Mouse (Mus musculus) heart, embryonic 16.5 days (tissue): ENCODE data around the gene Dnajc7. TPM values are rescaled to one million over a fixed set of nuclear protein-coding genes. Genes with fewer than 3 reads are reported as not detected.

Experiments used
- ATAC-seq: fragments of 200-750 bp; cut with Nextera tagmentation; replicated peaks from 2 replicates; pipeline ENCODE4 v1.8.0; 2017; ENCODE audit warnings: moderate number of reproducible peaks; ENCODE audit not compliant: insufficient read depth, low FRiP score; ENCODE audit errors: extremely low read depth
- H3K27ac ChIP-seq: fragments of 300-500 bp; sonication (generic); 2 replicates; pipeline ENCODE4 v1.5.1; 2014; ENCODE audit warnings: mild to moderate bottlenecking, low read length, control low read depth, moderate library complexity
- H3K27me3 ChIP-seq: fragments of 300-500 bp; sonication (generic); 2 replicates; pipeline ENCODE4 v1.6.1; 2014; ENCODE audit warnings: low read length, mixed read lengths; ENCODE audit not compliant: control insufficient read depth, insufficient read depth
- H3K36me3 ChIP-seq: fragments of 300-500 bp; sonication (generic); 2 replicates; pipeline ENCODE4 v1.6.1; 2014; ENCODE audit not compliant: control insufficient read depth, insufficient read depth
- H3K4me1 ChIP-seq: fragments of 300-500 bp; sonication (generic); 2 replicates; pipeline ENCODE4 v1.6.1; 2014; ENCODE audit warnings: low read length, mixed read lengths; ENCODE audit not compliant: control insufficient read depth, insufficient read depth
- H3K4me2 ChIP-seq: fragments of 300-500 bp; sonication (generic); 2 replicates; pipeline ENCODE4 v1.6.1; 2014; ENCODE audit warnings: low read depth, mild to moderate bottlenecking, control low read depth, low read length
- H3K4me3 ChIP-seq: fragments of 300-500 bp; sonication (generic); 2 replicates; pipeline ENCODE4 v1.5.1; 2014; ENCODE audit warnings: mild to moderate bottlenecking, control low read depth, low read length
- H3K9ac ChIP-seq: fragments of 300-500 bp; sonication (generic); 2 replicates; pipeline ENCODE4 v1.6.1; 2014; ENCODE audit warnings: low read length, control low read depth
- H3K9me3 ChIP-seq: fragments of 300-500 bp; sonication (generic); replicated peaks from 2 replicates; pipeline ENCODE4 v1.6.1; 2016; ENCODE audit warnings: low read length; ENCODE audit not compliant: control insufficient read depth
- WGBS: fragments of 180-500 bp; shearing (Covaris S2); extraction: QIAGEN DNeasy Blood & Tissue Kit; methylation state at CpG from one replicate; pipeline ENCODE4 v1.1.7; 2014; 5-methylcytosine and 5-hydroxymethylcytosine counted together
- polyA plus RNA-seq: library from polyadenylated mRNA; unstranded; fragments of >200 nt; fragmentation: Nextera tagmentation; extraction: Ambion mirVana; gene quantifications from 2 replicates; pipeline ENCODE4 v1.2.1, GENCODE M21; 2015

The Dnajc7 gene
- polyA plus RNA-seq, 1 experiment from 2014 or later: 228 TPM

DNA sequence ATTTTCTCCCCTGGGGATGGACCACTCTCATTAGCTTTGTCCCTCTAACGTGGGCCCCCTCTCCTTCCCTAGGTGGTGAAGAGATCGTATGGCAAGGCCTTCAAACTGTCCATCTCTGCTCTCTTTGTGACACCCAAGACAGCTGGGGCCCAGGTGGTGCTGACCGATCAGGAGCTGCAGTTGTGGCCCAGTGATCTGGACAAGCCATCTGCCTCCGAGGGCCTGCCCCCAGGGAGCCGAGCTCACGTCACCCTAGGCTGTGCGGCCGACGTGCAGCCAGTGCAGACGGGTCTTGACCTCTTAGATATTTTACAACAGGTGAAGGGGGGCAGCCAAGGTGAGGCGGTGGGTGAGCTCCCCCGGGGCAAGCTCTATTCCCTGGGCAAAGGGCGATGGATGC, 39.7 kb downstream of the Dnajc7 start:
- no peak overlapping the region for H3K9ac ChIP-seq
- WGBS: 94% methylated on average over 13 of the region's 13 CpGs
- ATAC-seq: no peak
- H3K9me3 ChIP-seq: no peaks in the 10 kb centered on the region
- no peak overlapping the region for H3K4me2 ChIP-seq
- H3K36me3 ChIP-seq: peaks cover 32% of the 10 kb centered on the region
- no peak overlapping the region for H3K4me3 ChIP-seq
- peaks cover 14% of the 10 kb centered on the region for H3K4me1 ChIP-seq
- no peak overlapping the region for H3K27ac ChIP-seq
- no peaks in the 10 kb centered on the region for H3K27me3 ChIP-seq

DNA sequence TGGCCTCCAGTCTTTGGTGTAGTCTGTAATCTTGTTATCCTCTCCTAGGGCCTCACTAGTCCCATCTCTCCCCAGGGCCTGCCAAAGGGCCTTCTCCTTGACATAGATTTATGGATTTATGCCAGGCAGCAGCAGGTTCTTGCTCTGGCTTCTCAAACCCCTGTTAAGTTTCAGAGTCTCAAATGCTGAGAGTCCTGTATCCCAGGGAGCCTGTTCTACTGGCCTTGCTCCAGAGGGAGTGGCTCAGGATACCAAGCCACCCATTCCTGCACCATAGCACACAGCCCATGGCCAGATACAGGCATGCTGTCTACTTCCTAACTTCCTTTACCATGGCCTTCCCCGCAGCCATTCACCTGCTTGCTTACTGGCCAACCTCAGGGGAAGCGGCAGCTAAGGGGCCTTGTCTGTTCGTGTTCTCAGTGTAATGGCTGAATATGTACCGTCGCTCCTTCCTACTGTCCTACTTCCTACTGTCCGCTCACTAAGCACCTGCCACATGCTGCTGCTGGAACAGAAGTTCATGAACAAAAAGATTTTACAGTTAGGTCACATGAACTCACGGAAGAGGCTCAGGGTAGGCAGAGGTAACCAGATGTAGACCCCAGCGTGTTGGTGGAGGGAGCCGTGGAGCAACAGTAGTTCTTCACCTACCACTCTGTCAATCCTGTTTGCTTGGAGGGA, 40.7 kb downstream of the Dnajc7 start:
- peaks cover 22% of the 10 kb centered on the region for H3K36me3 ChIP-seq
- H3K9ac ChIP-seq: no peak overlapping the region
- no peaks in the 10 kb centered on the region for H3K9me3 ChIP-seq
- H3K4me2 ChIP-seq: no peak overlapping the region
- no peak for ATAC-seq
- no peaks in the 10 kb centered on the region for H3K27me3 ChIP-seq
- no peak overlapping the region for H3K4me3 ChIP-seq
- H3K27ac ChIP-seq: no peak overlapping the region
- peaks cover 16% of the 10 kb centered on the region for H3K4me1 ChIP-seq
- 90% methylated on average over 9 of the region's 9 CpGs for WGBS

DNA sequence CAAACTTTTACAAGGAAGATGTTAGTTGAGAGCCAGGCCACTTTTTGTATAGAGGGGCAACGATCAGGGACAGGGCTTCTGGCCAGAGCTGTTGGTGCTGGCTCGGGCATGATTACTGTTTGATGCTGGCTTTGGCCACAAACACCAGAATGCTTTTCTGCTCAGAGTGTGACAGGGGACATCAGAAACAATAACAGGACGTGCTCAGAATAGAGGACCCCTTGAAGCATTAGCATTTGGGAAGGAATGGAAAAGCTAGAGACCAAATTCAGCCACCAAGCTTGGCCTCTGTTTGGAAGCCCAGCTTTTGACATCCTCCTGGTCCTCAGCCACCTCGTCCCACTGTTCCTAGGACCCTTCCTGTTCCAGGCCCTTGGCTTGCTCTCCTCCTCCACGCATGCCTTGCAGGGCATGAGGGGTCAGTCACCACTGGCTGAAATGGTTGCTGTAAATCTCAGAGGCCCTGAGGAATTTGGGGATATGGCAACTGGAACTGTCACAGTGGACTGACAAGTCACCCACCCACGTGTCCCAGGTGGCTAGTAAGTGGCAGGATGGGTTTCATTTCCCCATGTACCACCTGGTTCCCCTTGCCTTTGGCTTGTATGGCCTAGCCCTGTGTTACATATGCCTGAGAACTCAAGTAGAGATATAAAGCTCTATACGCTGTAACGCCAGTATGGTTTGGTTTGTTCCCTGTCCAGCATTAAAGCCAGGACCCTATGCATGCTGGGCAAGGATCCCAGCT, 41.9 kb downstream of the Dnajc7 start:
- Histone ChIP-seq H3K4me2 (no peak overlapping the region), H3K36me3 (peaks cover 11% of the 10 kb centered on the region), H3K9ac (no peak overlapping the region)

DNA sequence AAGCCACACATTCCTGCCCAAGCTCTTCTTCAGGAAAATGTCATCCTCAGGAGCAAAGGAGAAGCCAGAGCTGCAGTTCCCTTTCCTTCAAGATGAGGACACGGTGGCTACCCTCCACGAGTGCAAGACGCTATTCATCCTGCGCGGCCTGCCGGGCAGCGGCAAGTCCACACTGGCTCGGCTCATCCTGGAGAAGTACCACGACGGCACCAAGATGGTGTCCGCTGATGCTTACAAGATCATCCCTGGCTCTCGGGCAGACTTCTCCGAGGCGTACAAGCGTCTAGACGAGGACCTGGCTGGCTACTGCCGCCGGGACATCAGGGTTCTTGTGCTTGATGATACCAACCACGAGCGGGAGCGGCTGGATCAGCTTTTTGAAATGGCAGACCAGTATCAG, 43.7 kb downstream of the Dnajc7 start:
- no peak overlapping the region for H3K4me3 ChIP-seq
- no peak overlapping the region for H3K9ac ChIP-seq
- peaks cover 10% of the 10 kb centered on the region for H3K4me1 ChIP-seq
- 68% methylated on average over 21 of the region's 21 CpGs for WGBS
- H3K27ac ChIP-seq: no peak overlapping the region
- H3K36me3 ChIP-seq: peaks cover 6% of the 10 kb centered on the region
- no peak for ATAC-seq
- H3K9me3 ChIP-seq: no peaks in the 10 kb centered on the region
- H3K27me3 ChIP-seq: no peaks in the 10 kb centered on the region
- 0 out of 2 replicates have a peak overlapping the region, but pooled peaks have one; percentile 69 for H3K4me2 ChIP-seq

More for the DNA sequence above, 41.9 kb downstream of the Dnajc7 start:
- WGBS: 76% methylated on average over 8 of the region's 8 CpGs
- Histone ChIP-seq H3K9me3 (no peaks in the 10 kb centered on the region), H3K27ac (no peak overlapping the region), H3K27me3 (no peaks in the 10 kb centered on the region), H3K4me1 (peaks cover 16% of the 10 kb centered on the region), H3K4me3 (no peak overlapping the region)
- ATAC-seq: no peak

DNA sequence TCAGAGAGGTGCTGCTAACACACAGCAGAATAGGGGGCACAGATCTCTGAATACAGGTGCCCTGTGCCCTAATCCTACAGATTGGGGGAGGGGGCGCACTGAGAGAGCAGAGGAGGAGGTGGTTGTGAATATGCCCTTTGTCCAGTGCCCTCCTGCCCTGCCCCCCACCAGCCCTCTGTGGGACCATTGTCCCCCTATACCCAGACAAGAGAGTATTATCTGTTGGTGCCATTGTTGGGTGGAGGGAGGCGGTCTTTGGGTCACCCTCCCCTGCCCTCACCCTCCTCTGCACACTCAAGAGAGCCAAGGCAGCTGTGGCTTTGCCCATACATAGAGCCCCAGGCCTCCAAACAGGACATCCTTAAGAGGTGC, 44.5 kb downstream of the Dnajc7 start:
- Histone ChIP-seq H3K9ac (peak overlapping the region; percentile 83), H3K9me3 (no peaks in the 10 kb centered on the region), H3K27me3 (no peaks in the 10 kb centered on the region), H3K4me1 (peaks cover 18% of the 10 kb centered on the region), H3K27ac (peak overlapping the region; percentile 80), H3K4me3 (peak overlapping the region; percentile 87), H3K4me2 (peak overlapping the region; percentile 69), H3K36me3 (peaks cover 6% of the 10 kb centered on the region)
- ATAC-seq: no peak
- 39% methylated on average over 2 of the region's 2 CpGs for WGBS

DNA sequence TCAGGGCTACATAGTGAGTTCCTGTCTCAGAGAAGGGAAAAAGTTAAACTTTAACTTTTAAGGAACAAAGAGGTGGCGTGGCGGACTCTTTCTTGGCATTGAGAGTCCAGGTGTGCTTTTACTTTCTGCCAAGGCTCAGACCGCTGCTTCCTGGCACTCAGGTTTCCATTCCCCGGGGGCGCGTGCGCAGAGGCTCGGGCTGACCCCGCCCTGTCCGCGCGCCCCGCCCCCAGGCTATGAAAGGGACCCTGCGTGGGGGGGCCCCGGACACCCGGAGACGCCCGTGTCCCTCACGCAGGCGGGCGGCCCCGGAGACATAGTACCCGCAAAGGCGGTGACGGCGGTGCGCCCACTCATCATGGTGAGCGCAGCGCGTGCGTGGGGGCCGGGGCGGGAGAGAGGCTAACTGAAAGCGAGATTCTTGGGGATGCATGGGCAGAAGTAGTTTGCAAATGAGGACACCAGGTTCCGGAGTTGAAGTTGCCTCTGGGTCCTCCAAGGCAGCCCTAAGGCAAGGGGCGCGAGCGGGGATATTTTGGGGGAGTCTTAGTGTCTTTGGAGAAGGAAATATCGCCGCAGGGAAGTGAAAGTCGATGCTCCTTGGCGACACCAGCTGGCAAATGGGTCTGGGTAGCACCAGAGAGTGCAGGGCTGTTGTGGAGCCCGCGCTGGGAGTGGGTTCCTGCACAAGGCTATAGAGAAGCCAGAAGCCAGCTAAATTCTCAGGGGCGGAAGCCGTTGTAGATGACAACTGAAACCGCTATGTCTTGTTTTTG, 45.1 kb downstream of the Dnajc7 start, which contains the start of gene Cnp:
Cnp (plus strand) TSS at position 197 of the 776 bp plus-strand sequence.
- peak; percentile 88 for ATAC-seq
- 2% methylated on average over 47 of the region's 47 CpGs for WGBS
- H3K9me3 ChIP-seq: no peaks in the 10 kb centered on the region
- peaks cover 18% of the 10 kb centered on the region for H3K4me1 ChIP-seq
- peak within 1 kb of the TSS; percentile 87 for H3K4me3 ChIP-seq
- H3K4me2 ChIP-seq: peak within 1 kb of the TSS; percentile 69
- H3K9ac ChIP-seq: peak within 1 kb of the TSS; percentile 83
- H3K27me3 ChIP-seq: no peaks in the 10 kb centered on the region
- peaks cover 4% of the 10 kb centered on the region; the same call in 1 of the 2 replicates for H3K36me3 ChIP-seq
- H3K27ac ChIP-seq: peak within 1 kb of the TSS; percentile 80

DNA sequence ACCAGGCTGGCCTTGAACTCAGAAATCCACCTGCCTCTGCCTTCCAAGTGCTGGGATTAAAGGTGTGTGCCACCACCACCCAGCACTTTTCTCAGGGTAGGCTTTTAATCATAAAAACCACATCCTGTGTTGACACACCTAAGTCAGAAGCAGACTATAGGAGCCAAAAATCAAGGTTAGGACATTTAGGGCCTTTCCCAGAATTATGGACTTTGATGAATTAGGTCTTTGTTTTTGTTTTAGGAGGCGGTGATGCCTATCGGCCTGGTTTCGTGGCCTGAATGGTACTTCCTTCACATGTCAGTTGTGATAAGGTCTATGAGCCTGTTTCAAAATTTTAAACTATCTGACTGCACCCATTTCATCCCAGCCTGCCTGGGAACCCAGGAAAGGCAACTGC, 45.8 kb downstream of the Dnajc7 start:
- whole genome bisulfite sequencing: 64% methylated on average over 3 of the region's 3 CpGs
- Histone ChIP-seq H3K4me1 (peaks cover 18% of the 10 kb centered on the region), H3K27me3 (no peaks in the 10 kb centered on the region), H3K9ac (peak overlapping the region; percentile 83), H3K9me3 (no peaks in the 10 kb centered on the region), H3K36me3 (no peaks in the 10 kb centered on the region), H3K4me2 (peak overlapping the region; percentile 69), H3K27ac (peak overlapping the region; percentile 80), H3K4me3 (peak overlapping the region; percentile 87)
- ATAC-seq: no peak

DNA sequence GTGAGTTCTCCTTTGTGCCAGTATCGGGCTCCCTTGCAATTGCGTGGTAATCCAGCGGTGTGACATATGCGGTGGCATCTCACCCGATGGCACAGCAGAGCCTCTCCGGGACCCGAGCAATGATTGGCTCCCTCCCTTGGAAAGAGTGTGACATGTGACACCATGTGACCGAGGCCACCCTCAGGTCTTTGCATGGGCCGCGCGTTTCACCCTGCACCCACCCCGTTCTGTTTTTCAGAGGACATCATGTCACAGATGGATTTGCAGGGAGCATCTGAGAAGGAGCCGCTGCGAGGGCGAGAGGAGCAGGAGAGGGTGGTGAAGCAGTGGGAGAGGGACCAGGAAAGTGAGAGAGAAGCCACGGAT, 48.8 kb downstream of the Dnajc7 start:
- WGBS: 6% methylated on average over 16 of the region's 16 CpGs
- Histone ChIP-seq H3K4me1 (peaks cover 18% of the 10 kb centered on the region), H3K4me2 (peak overlapping the region; percentile 62)

More for the DNA sequence above, 48.8 kb downstream of the Dnajc7 start:
- no peak overlapping the region for H3K27ac ChIP-seq
- peak overlapping the region; percentile 18 for H3K4me3 ChIP-seq
- peak overlapping the region; percentile 4; the same call in 1 of the 2 replicates for H3K9ac ChIP-seq
- H3K9me3 ChIP-seq: no peaks in the 10 kb centered on the region
- no peaks in the 10 kb centered on the region for H3K27me3 ChIP-seq
- no peaks in the 10 kb centered on the region for H3K36me3 ChIP-seq
- no peak for ATAC-seq
